Mouse (Mus musculus): ENCODE data around the gene Slc25a51. TPM values are rescaled to one million over a fixed set of nuclear protein-coding genes. Genes with fewer than 3 reads are reported as not detected.
A peak's percentile ranks its signal among the peaks of the same experiment; 100 is the strongest.

Gene Slc25a51
- total and polyA plus RNA-seq, 2 experiments from 2014 or later: 69.7 to 132 TPM

- Histone ChIP-seq H3K9ac (replicated peaks; ENCODE audit: low read length, poor library complexity, severe bottlenecking) (no peak overlapping the region), H3K9me3 (ENCODE audit: low read length) (no peaks in the 10 kb centered on the region), H3K36me3 (ENCODE audit: insufficient read depth, low read length) (peaks cover 8% of the 10 kb centered on the region), H3K4me3 (ENCODE audit: low read depth, low read length) (no peak overlapping the region), H3K4me2 (ENCODE audit: low read depth, low read length, poor library complexity, severe bottlenecking) (no peak overlapping the region), H3K27ac (ENCODE audit: low read depth, low read length) (no peak overlapping the region), H3K27me3 (ENCODE audit: insufficient read depth, low read length) (no peaks in the 10 kb centered on the region), H3K4me1 (ENCODE audit: insufficient read depth, low read length) (no peaks in the 10 kb centered on the region)
- 61% methylated on average over 1 of the region's 1 CpGs for WGBS
- no peak for DNase-seq (ENCODE audit: low spot score)
- no peak for ATAC-seq (ENCODE audit: low FRiP score)
- TF ChIP-seq CTCF (IDR thresholded peaks at IDR 0.05): no peak
Measured at GRCm38 (mm10) chr4:45441778-45442177, 33.2 kb upstream of the Slc25a51 start.

GRCm38 (mm10) chr4:45439281-45439680 lies 30.7 kb upstream of the Slc25a51 start:
- 56% methylated on average over 5 of the region's 5 CpGs for WGBS
- H3K27me3 ChIP-seq (ENCODE audit: insufficient read depth, low read length): no peaks in the 10 kb centered on the region
- peaks cover 3% of the 10 kb centered on the region for H3K36me3 ChIP-seq (ENCODE audit: insufficient read depth, low read length)
- no peaks in the 10 kb centered on the region for H3K9me3 ChIP-seq (ENCODE audit: low read length)
- ATAC-seq (ENCODE audit: low FRiP score) (no peak), DNase-seq (ENCODE audit: low spot score) (peak; percentile 41)
- no peak overlapping the region for H3K4me3 ChIP-seq (ENCODE audit: low read depth, low read length)
- TF ChIP-seq CTCF (IDR thresholded peaks at IDR 0.05): no peak
- no peak overlapping the region for H3K27ac ChIP-seq (ENCODE audit: low read depth, low read length)
- no peak overlapping the region for H3K9ac ChIP-seq (replicated peaks; ENCODE audit: low read length, poor library complexity, severe bottlenecking)
- no peak overlapping the region for H3K4me2 ChIP-seq (ENCODE audit: low read depth, low read length, poor library complexity, severe bottlenecking)
- H3K4me1 ChIP-seq (ENCODE audit: insufficient read depth, low read length): no peaks in the 10 kb centered on the region

GRCm38 (mm10) chr4:45437010-45437409 lies 28.4 kb upstream of the Slc25a51 start:
- Histone ChIP-seq H3K36me3 (ENCODE audit: insufficient read depth, low read length) (no peaks in the 10 kb centered on the region), H3K9me3 (ENCODE audit: low read length) (no peaks in the 10 kb centered on the region), H3K4me3 (ENCODE audit: low read depth, low read length) (no peak overlapping the region), H3K4me1 (ENCODE audit: insufficient read depth, low read length) (no peaks in the 10 kb centered on the region), H3K27ac (ENCODE audit: low read depth, low read length) (no peak overlapping the region), H3K27me3 (ENCODE audit: insufficient read depth, low read length) (no peaks in the 10 kb centered on the region), H3K4me2 (ENCODE audit: low read depth, low read length, poor library complexity, severe bottlenecking) (no peak overlapping the region), H3K9ac (replicated peaks; ENCODE audit: low read length, poor library complexity, severe bottlenecking) (no peak overlapping the region)
- TF ChIP-seq CTCF (IDR thresholded peaks at IDR 0.05): no peak
- ATAC-seq (ENCODE audit: low FRiP score) (no peak), DNase-seq (ENCODE audit: low spot score) (no peak)
- WGBS: 40% methylated on average over 3 of the region's 3 CpGs

GRCm38 (mm10) chr4:45436383-45436913 lies 27.9 kb upstream of the Slc25a51 start:
- TF ChIP-seq CTCF (IDR thresholded peaks at IDR 0.05): no peak
- no peaks in the 10 kb centered on the region for H3K9me3 ChIP-seq (ENCODE audit: low read length)
- ATAC-seq (ENCODE audit: low FRiP score): no peak
- no peak overlapping the region for H3K27ac ChIP-seq (ENCODE audit: low read depth, low read length)
- no peak overlapping the region for H3K4me2 ChIP-seq (ENCODE audit: low read depth, low read length, poor library complexity, severe bottlenecking)
- WGBS: 65% methylated on average over 7 of the region's 7 CpGs
- H3K9ac ChIP-seq (replicated peaks; ENCODE audit: low read length, poor library complexity, severe bottlenecking): no peak overlapping the region
- H3K27me3 ChIP-seq (ENCODE audit: insufficient read depth, low read length): no peaks in the 10 kb centered on the region
- no peak overlapping the region for H3K4me3 ChIP-seq (ENCODE audit: low read depth, low read length)
- no peaks in the 10 kb centered on the region for H3K4me1 ChIP-seq (ENCODE audit: insufficient read depth, low read length)
- no peak for DNase-seq (ENCODE audit: low spot score)
- no peaks in the 10 kb centered on the region for H3K36me3 ChIP-seq (ENCODE audit: insufficient read depth, low read length)

DNA sequence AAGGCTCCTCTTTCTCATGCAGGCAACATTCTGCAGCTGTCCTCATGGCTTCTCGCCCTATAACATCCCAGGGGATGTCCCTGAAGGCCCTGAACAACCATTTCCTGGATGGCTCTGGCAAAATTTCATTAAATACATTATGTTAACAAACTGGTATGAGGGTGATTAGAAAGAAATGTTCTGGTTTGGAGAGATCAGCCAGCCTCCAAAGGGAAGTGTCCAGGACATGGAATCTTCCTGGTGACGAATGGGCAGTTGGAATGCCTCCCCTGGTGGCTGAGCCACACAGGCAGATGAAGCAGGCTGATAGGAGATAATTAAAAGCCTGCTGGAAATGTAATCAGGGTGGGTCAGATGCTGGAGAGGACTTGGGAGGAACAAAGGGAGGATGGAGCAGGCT lies 27.3 kb upstream of the Slc25a51 start:
- Histone ChIP-seq H3K27me3 (ENCODE audit: insufficient read depth, low read length) (no peaks in the 10 kb centered on the region), H3K4me3 (ENCODE audit: low read depth, low read length) (no peak overlapping the region), H3K36me3 (ENCODE audit: insufficient read depth, low read length) (no peaks in the 10 kb centered on the region), H3K9ac (replicated peaks; ENCODE audit: low read length, poor library complexity, severe bottlenecking) (no peak overlapping the region), H3K4me1 (ENCODE audit: insufficient read depth, low read length) (no peaks in the 10 kb centered on the region), H3K9me3 (ENCODE audit: low read length) (no peaks in the 10 kb centered on the region), H3K4me2 (ENCODE audit: low read depth, low read length, poor library complexity, severe bottlenecking) (no peak overlapping the region), H3K27ac (ENCODE audit: low read depth, low read length) (no peak overlapping the region)
- DNase-seq (ENCODE audit: low spot score): peak; percentile 40
- 55% methylated on average over 2 of the region's 2 CpGs for WGBS
- no peak for ATAC-seq (ENCODE audit: low FRiP score)
- peak; percentile 33 for TF ChIP-seq CTCF (IDR thresholded peaks at IDR 0.05)

- Histone ChIP-seq H3K4me3 (ENCODE audit: low read depth, low read length) (no peak overlapping the region), H3K4me1 (ENCODE audit: insufficient read depth, low read length) (no peaks in the 10 kb centered on the region), H3K27me3 (ENCODE audit: insufficient read depth, low read length) (no peaks in the 10 kb centered on the region), H3K4me2 (ENCODE audit: low read depth, low read length, poor library complexity, severe bottlenecking) (no peak overlapping the region), H3K27ac (ENCODE audit: low read depth, low read length) (no peak overlapping the region), H3K9ac (replicated peaks; ENCODE audit: low read length, poor library complexity, severe bottlenecking) (no peak overlapping the region), H3K36me3 (ENCODE audit: insufficient read depth, low read length) (no peaks in the 10 kb centered on the region), H3K9me3 (ENCODE audit: low read length) (no peaks in the 10 kb centered on the region)
- ATAC-seq (ENCODE audit: low FRiP score) (no peak), DNase-seq (ENCODE audit: low spot score) (no peak)
- TF ChIP-seq CTCF (IDR thresholded peaks at IDR 0.05): no peak
- WGBS: 80% methylated on average over 4 of the region's 4 CpGs
Measured at GRCm38 (mm10) chr4:45434681-45435080, 26.1 kb upstream of the Slc25a51 start.
